20 mouse cellular contexts compared by ENCODE assay signal in the genomic region with DNA sequence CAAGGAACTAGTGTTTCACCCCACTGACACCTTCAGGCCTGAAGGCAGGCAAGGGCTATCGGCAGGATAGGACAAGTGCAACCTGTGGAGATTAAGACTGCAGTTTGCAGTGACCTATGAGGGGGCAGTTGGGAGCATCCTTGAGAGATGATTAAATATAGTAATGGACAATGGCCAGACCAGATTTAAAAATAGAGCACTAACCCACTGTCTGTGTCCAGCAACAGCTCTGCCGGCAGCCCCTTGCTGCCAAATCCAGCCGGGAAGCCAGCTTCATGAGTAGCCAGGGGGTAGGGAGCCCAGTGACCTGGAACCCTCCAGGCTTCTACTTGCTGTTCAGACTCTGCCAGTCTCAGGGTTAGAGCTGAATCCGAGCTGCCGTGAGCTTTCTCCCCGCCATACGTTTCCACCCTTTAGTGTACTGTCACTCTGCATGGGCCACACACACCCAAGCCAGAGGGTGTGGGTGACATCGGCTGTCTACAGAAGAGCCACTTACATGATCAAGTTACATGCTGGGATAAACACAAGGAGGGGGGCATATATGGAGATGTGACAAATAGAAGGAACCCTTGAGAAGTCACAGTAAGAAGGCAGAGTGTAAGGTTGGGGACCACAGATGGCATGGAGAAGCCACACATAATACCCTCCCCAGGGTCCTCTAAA. TPM values are rescaled to one million over a fixed set of nuclear protein-coding genes. Genes with fewer than 3 reads are reported as not detected.
DNase-seq lines count a peak whose midpoint lies in the region; TF ChIP-seq lines count a peak whose summit lies in the region.
"Had no signal": no experiment of that assay in that cellular context is flagged by ENCODE, and none has a peak within 500 bp of the region (broad histone marks: within the 10 kb centered on the region; RNA-seq: fewer than 3 reads in every experiment).

No protein-coding gene starts in this region.

- intact Hi-C loops in gastrocnemius, adult 2 months (cut with DNase I) = no loop called here
- intact Hi-C loops in heart, postnatal 14 days (cut with DNase I) = no loop called here

- H3K27ac ChIP-seq in gastrocnemius, adult 2 months = peak overlapping the region; percentile 96
- H3K27ac ChIP-seq: embryonic facial prominence, embryonic 12.5 days; forebrain, embryonic 13.5 days; hindbrain, embryonic 15.5 days; limb, embryonic 13.5 days; neural tube, embryonic 15.5 days had no signal

- no peak for TF ChIP-seq CTCF in gastrocnemius, adult 2 months (IDR thresholded peaks at IDR 0.05)

- peak overlapping the region; percentile 61 for H3K4me3 ChIP-seq in gastrocnemius, adult 2 months
- H3K4me3 ChIP-seq: embryonic facial prominence, embryonic 12.5 days; forebrain, embryonic 13.5 days; hindbrain, embryonic 15.5 days; limb, embryonic 13.5 days; neural tube, embryonic 15.5 days had no signal

- peak; percentile 59 for DNase-seq in gastrocnemius, adult 18-20 months (ENCODE audit: low spot score)
- DNase-seq in gastrocnemius, postnatal 4 days (ENCODE audit: low spot score in 2 of 2) = no peak
- peak; percentile 82 for DNase-seq in gastrocnemius, adult 2 months
- DNase-seq in heart, adult 9 months (ENCODE audit: low spot score in 2 of 2) = peak; percentile 65 to 69
- DNase-seq in heart, postnatal 14 days = peak; percentile 44 to 52
- DNase-seq in right cerebral cortex, postnatal 25 days = no peak
- DNase-seq in urinary bladder, postnatal 36 days (ENCODE audit: low spot score in 2 of 2) = no peak
- DNase-seq in spleen, postnatal 36 days (ENCODE audit: low spot score in 2 of 2) = no peak
- DNase-seq: kidney, adult 2 months; lung, adult 18-20 months; thymus, adult 2 months had no signal

RNA-seq across cellular contexts. Expression of gene Slc47a1, which starts 22.7 kb away (rescaled TPM):
- 10 to 100 TPM; 15.3 to 18.5 TPM for total RNA-seq in gastrocnemius, adult 18-20 months (2021)
- total RNA-seq in gastrocnemius, postnatal 4 days (2021) = 1 to 10 TPM; 2.5 to 3.4 TPM
- total RNA-seq in gastrocnemius, adult 2 months (2021) = 10 to 100 TPM; 13.4 to 24.4 TPM
- 10 to 100 TPM; 25.8 to 31.2 TPM for total RNA-seq in heart, postnatal 14 days (2021)
- total RNA-seq: megakaryocyte, adult 5-6 weeks; monocyte, adult 5-6 weeks had no signal

RNA-seq across cellular contexts. Expression of gene Rnf112, which starts 53.1 kb away (rescaled TPM):
- not detected for total RNA-seq in gastrocnemius, adult 18-20 months (2021)
- total RNA-seq in gastrocnemius, postnatal 4 days (2021) = 1 to 10 TPM; 1.5 to 1.6 TPM
- under 1 TPM in 1 of 2 experiments, not detected in 1; 0.11 TPM for total RNA-seq in gastrocnemius, adult 2 months (2021)
- under 1 TPM; 0.17 to 0.34 TPM for total RNA-seq in heart, postnatal 14 days (2021)
- total RNA-seq: megakaryocyte, adult 5-6 weeks; monocyte, adult 5-6 weeks had no signal

RNA-seq across cellular contexts. Expression of gene Slc47a2, which starts 58.2 kb away (rescaled TPM):
- total RNA-seq in gastrocnemius, adult 18-20 months (2021) = not detected
- not detected for total RNA-seq in gastrocnemius, postnatal 4 days (2021)
- not detected for total RNA-seq in gastrocnemius, adult 2 months (2021)
- total RNA-seq in heart, postnatal 14 days (2021) = not detected
- total RNA-seq: adrenal gland, postnatal 36 days; G1E; megakaryocyte, adult 5-6 weeks; monocyte, adult 5-6 weeks had no signal

Comparison
In these comparisons a context has a peak if more than half of its experiments do, and no peak if none do; other contexts are left out.
1. DNase-seq: peak in gastrocnemius, adult 18-20 months (single experiment), gastrocnemius, adult 2 months (single experiment), heart, adult 9 months (2 of 2) and heart, postnatal 14 days (2 of 2); none in gastrocnemius, postnatal 4 days (0 of 2), right cerebral cortex, postnatal 25 days (single experiment), urinary bladder, postnatal 36 days (0 of 2) and spleen, postnatal 36 days (0 of 2).